Mouse (Mus musculus) liver, embryonic 14.5 days (tissue): ENCODE measurements around the gene Jund. TPM values are rescaled to one million over a fixed set of nuclear protein-coding genes. Genes with fewer than 3 reads are reported as not detected.
A peak's percentile ranks its signal among the peaks of the same experiment; 100 is the strongest.

ENCODE experiments used
- ATAC-seq: fragments of 200-750 bp; cut with Nextera tagmentation; 2 replicates; pipeline ENCODE4 v1.8.0; 2017; ENCODE audit warnings: moderate number of reproducible peaks, mild to moderate bottlenecking, moderate library complexity; ENCODE audit not compliant: insufficient read depth
- DNase-seq, 3 experiments: peaks; one replicate each; pipeline ENCODE4 v3.0.0-alpha.2; 2012 to 2013; ENCODE audit warnings: low read depth in 3 of 3, low spot score in 3 of 3
- H3K27ac ChIP-seq: fragments of 300-500 bp; sonication (generic); 2 replicates; pipeline ENCODE4 v1.5.1; 2014; ENCODE audit warnings: moderate library complexity, mild to moderate bottlenecking, control low read depth, inconsistent platforms
- H3K27me3 ChIP-seq: fragments of 300-500 bp; sonication (generic); 2 replicates; pipeline ENCODE4 v1.6.1; 2014; ENCODE audit warnings: mild to moderate bottlenecking, low read length, moderate library complexity; ENCODE audit not compliant: control insufficient read depth, insufficient read depth
- H3K36me3 ChIP-seq: fragments of 300-500 bp; sonication (generic); replicated peaks from 2 replicates; pipeline ENCODE4 v1.6.1; 2014; ENCODE audit warnings: low read depth; ENCODE audit not compliant: control insufficient read depth, insufficient read depth
- H3K4me1 ChIP-seq, 2 experiments: fragments of 200-500 bp in 1 of 2; fragments of 300-500 bp in 1 of 2; sonication (generic) in 1 of 2; replicated peaks; 2 replicates each; pipeline ENCODE4 v1.6.1; 2012 to 2014; ENCODE audit warnings: antibody characterized with exemption in 1 of 2, inconsistent platforms in 1 of 2, low read length in 1 of 2; ENCODE audit not compliant: control insufficient read depth in 2 of 2, insufficient read depth in 2 of 2
- H3K4me2 ChIP-seq: fragments of 300-500 bp; sonication (generic); 2 replicates; pipeline ENCODE4 v1.6.1; 2014; ENCODE audit warnings: low read depth, mild to moderate bottlenecking, control low read depth, moderate library complexity
- H3K4me3 ChIP-seq, 2 experiments: fragments of 200-500 bp in 1 of 2; fragments of 300-500 bp in 1 of 2; sonication (generic) in 1 of 2; 2 replicates each; pipeline ENCODE4 v1.5.1; 2012 to 2014; ENCODE audit warnings: low read depth in 2 of 2, low read length in 2 of 2, mild to moderate bottlenecking in 2 of 2, control low read depth in 1 of 2, inconsistent platforms in 1 of 2, moderate library complexity in 1 of 2; ENCODE audit not compliant: insufficient read depth in 1 of 2
- H3K9ac ChIP-seq: fragments of 300-500 bp; sonication (generic); replicated peaks from 2 replicates; pipeline ENCODE4 v1.6.1; 2014; ENCODE audit warnings: mild to moderate bottlenecking, control low read depth, moderate library complexity
- H3K9me3 ChIP-seq: fragments of 300-500 bp; sonication (generic); 2 replicates; pipeline ENCODE4 v1.6.1; 2016; ENCODE audit warnings: low read length, mixed read lengths; ENCODE audit not compliant: control insufficient read depth
- CTCF ChIP-seq: IDR thresholded peaks from 2 replicates; pipeline ENCODE4 v1.5.1; 2016; ENCODE audit warnings: antibody characterized with exemption, low read depth, control low read depth
- EP300 ChIP-seq: IDR thresholded peaks from 2 replicates; pipeline ENCODE4 v1.6.1; 2016; ENCODE audit warnings: antibody characterized with exemption, low read depth
- WGBS: fragments of 180-500 bp; shearing (Covaris S2); extraction: QIAGEN DNeasy Blood & Tissue Kit; methylation state at CpG from one replicate; pipeline ENCODE4 v1.1.7; 2014; ENCODE audit not compliant: insufficient replicate concordance; 5-methylcytosine and 5-hydroxymethylcytosine counted together
- polyA plus RNA-seq, 2 experiments: library from polyadenylated mRNA; depleted of rRNA in 1 of 2; stranded (reverse) in 1 of 2; unstranded in 1 of 2; fragments of >200 nt; fragmentation: Nextera tagmentation in 1 of 2; extraction: Ambion mirVana in 1 of 2; gene quantifications; 2 replicates each; pipeline versions ENCODE4 v1.2.1 to v1.2.3; 2012 to 2014

The Jund gene
- polyA plus RNA-seq, 2 experiments = 20.3 to 29.4 TPM

GRCm38 (mm10) chr8:70691727-70692231 is 7.0 kb upstream of the Jund start:
- Histone ChIP-seq H3K27ac (no peak overlapping the region), H3K4me1 (peaks cover 15 to 23% of the 10 kb centered on the region in 2 experiments), H3K9me3 (no peaks in the 10 kb centered on the region), H3K4me2 (peak overlapping the region; percentile 53), H3K36me3 (no peaks in the 10 kb centered on the region), H3K27me3 (no peaks in the 10 kb centered on the region), H3K4me3 (no peak overlapping the region), H3K9ac (no peak overlapping the region; the same call in 1 of the 2 replicates)
- WGBS = 17% methylated on average over 20 of the region's 20 CpGs
- ATAC-seq (no peak), DNase-seq (no peak)
- TF ChIP-seq EP300 (no peak), CTCF (no peak)

DNA sequence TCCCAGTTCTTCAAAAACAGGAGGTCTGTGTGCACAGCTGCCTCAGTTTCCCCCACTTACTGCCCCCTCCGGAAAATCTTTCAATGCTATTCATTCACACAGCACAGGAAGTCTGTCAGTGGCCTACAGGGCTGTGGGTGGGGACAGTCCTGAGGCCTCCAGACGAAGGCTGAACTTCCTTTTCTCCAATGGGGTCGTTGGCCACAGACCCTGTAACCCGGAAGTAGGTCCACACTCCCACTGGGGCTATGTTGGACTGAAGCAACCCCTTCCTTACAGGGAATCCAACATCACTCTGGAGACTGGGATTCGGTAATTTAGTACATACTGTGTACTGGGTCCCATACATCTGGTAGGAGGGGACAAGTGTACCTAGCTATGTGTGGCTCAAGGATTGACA is 5.1 kb upstream of the Jund start:
- Histone ChIP-seq H3K4me1 (peaks cover 28 to 37% of the 10 kb centered on the region in 2 experiments), H3K27ac (no peak overlapping the region), H3K4me2 (no peak overlapping the region), H3K27me3 (no peaks in the 10 kb centered on the region), H3K9me3 (no peaks in the 10 kb centered on the region), H3K4me3 (no peak overlapping the region), H3K9ac (no peak overlapping the region), H3K36me3 (no peaks in the 10 kb centered on the region)
- TF ChIP-seq EP300 = no peak
- TF ChIP-seq CTCF = no peak
- DNase-seq = no peak
- ATAC-seq = no peak
- WGBS = 23% methylated on average over 5 of the region's 5 CpGs

DNA sequence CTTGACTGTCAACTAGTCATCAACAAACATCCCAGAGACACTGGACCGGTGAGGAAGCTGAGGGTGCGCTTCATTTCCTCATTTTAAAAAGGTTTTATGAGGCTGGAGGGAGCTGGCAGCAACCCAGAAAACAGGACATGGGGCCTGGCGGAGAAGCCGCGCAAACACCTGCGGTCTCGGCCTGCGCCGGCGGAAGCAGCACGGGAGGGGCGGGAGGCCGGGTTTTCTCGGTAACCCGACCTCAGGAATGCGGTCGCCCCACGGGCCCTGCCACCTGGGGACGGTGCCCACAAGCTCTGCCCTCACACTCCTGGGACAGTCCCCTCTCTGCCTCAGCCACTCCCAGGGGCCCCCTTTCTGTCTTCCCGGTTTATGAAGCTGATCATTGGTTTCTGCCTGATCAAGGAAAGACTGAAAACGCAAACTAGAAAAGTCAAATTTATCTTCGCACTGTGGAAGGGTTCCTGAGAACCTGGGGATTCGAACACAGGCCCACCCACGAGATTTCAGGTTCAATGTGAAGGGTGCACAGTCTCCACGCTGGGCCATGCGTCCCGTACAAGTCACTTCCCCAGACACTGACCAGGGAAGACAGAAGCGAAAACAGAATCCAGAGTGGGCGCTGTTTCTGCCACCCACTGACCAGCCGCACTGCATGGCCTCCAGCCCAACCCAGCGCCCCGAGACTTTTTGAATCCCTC is 3.3 kb upstream of the Jund start:
- Histone ChIP-seq H3K9ac (peak overlapping the region; percentile 74), H3K9me3 (no peaks in the 10 kb centered on the region), H3K27me3 (no peaks in the 10 kb centered on the region), H3K4me3 (no peak overlapping the region; a peak in 1 of 4 replicates), H3K4me1 (peaks cover 28 to 37% of the 10 kb centered on the region in 2 experiments), H3K36me3 (no peaks in the 10 kb centered on the region), H3K27ac (peak overlapping the region; percentile 88), H3K4me2 (peak overlapping the region; percentile 75)
- 19% methylated on average over 32 of the region's 32 CpGs for WGBS
- no peak for TF ChIP-seq CTCF
- no peak for TF ChIP-seq EP300
- DNase-seq = no peak
- ATAC-seq = no peak

DNA sequence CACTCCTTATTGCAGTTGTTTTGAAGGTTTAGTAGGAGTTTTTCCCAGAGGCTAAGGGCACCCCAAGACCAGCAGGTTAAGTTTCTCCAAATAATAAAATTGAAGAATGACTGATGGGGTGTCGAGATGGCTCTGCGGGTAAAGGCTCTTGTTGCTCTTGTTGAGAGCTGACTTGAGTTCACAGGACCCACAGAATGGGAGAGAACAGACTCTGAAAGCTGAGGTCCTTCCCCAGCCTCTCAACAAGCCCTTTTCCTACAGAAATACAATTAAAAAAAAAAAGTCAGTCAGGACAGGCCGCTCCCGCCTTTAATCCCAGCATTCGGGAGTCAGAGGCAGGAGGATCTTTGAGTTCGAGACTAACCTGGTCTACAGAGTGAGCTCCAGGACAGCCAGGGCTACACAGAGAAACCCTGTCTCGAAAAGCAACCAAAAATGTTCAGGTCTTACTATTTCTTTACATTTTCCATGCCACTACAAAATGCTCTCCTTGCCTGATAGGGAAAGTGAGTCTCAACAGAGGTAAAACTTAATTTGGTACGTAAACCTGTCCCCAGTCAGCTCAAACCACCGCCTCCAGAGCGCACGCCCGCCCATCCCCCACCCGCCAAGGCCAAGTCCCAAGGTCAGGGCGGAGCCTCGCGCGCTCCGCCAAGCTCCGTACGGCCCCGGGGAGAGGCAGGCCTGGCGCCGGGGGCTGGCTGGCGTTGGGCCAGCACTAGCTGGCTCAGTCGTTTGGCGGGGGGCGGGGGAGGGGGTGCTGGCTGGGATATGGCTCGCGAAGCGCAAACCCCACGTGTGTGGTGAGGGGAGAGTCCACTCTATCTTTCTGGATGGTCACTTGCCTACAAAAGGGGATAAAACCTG is 2.5 kb upstream of the Jund start:
- peak overlapping the region; percentile 75 for H3K4me2 ChIP-seq
- no peaks in the 10 kb centered on the region for H3K27me3 ChIP-seq
- peak overlapping the region; percentile 26 to 49; a peak in 3 of 4 replicates for H3K4me3 ChIP-seq
- H3K9ac ChIP-seq = peak overlapping the region; percentile 74
- peak; percentile 30 for ATAC-seq
- H3K27ac ChIP-seq = peak overlapping the region; percentile 88
- peaks cover 33 to 37% of the 10 kb centered on the region in 2 experiments for H3K4me1 ChIP-seq
- no peaks in the 10 kb centered on the region for H3K36me3 ChIP-seq
- peak in 2 of 3 experiments; percentile 76 to 82 for DNase-seq
- TF ChIP-seq EP300 = no peak
- no peak for TF ChIP-seq CTCF
- 4% methylated on average over 31 of the region's 31 CpGs for WGBS
- H3K9me3 ChIP-seq = no peaks in the 10 kb centered on the region

- no peak for DNase-seq
- peak overlapping the region; percentile 75 for H3K4me2 ChIP-seq
- no peak for ATAC-seq
- 51% methylated on average over 4 of the region's 4 CpGs for WGBS
- H3K9ac ChIP-seq = peak overlapping the region; percentile 74
- H3K27me3 ChIP-seq = no peaks in the 10 kb centered on the region
- H3K4me3 ChIP-seq = peak overlapping the region in 1 of 2 experiments; percentile 49; a peak in 2 of 4 replicates
- peak overlapping the region; percentile 88 for H3K27ac ChIP-seq
- no peak for TF ChIP-seq CTCF
- no peak for TF ChIP-seq EP300
- no peaks in the 10 kb centered on the region for H3K36me3 ChIP-seq
- H3K4me1 ChIP-seq = peaks cover 33 to 39% of the 10 kb centered on the region in 2 experiments
- no peaks in the 10 kb centered on the region for H3K9me3 ChIP-seq
These were observed 1.8 kb upstream of the Jund start for GRCm38 (mm10) chr8:70696946-70697345.
